Mouse (Mus musculus) regulatory T cell (primary cell): ENCODE data around the gene Ppp2r5e.

Experiments
- in situ Hi-C: fragments of 300-600 bp; cut with MboI, MseI; formaldehyde crosslinking; loops from one replicate; pipeline ENCODE4 v1.15.1; 2025; ENCODE audit warnings: high pct_unique_total_duplicates

Ppp2r5e gene

DNA sequence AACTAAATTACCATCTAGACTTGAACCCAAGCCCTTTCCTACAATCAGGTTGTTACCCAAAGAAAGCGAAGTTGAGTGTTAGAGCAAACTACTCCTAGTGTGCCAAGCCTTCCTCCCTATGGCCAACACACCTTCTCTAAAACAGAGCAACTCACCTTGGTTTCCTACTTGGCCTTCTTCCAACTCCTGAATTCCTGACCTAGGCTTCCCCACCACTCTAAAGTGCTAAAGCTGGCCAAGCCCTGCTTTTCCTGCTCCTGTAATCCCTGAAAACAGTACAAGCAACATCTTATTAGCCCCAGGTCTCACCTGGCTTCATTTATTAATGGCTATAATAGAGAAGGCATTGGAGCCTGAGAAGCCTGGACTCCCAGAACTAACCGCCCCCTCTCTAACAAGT, 17.0 kb downstream of the Ppp2r5e start:
- in situ Hi-C loops, result loop anchor here (10.0 kb wide), 1 partner anchor 94 kb away; no protein-coding TSS in a partner anchor

DNA sequence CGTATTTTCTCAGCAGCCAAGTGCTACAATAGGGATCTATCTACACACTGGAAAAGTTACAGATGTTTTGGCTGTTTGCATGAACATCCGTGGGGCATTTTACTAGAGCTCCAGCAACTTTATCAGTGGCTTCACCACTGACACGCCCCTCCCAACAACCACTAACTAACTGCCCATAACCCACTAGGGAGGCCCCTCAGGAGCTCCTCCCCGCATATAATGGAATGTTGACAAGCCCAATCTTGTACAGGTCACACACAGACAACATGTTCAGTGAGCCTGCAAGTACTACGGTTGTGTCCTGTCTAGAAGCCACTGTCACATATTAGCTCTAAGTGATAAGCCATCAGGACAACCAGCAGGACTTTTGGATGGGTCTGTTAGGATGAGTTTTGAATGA, 18.8 kb downstream of the Ppp2r5e start:
- in situ Hi-C loops, result loop anchor here (10.0 kb wide), 1 partner anchor 92 kb away; no protein-coding TSS in a partner anchor

DNA sequence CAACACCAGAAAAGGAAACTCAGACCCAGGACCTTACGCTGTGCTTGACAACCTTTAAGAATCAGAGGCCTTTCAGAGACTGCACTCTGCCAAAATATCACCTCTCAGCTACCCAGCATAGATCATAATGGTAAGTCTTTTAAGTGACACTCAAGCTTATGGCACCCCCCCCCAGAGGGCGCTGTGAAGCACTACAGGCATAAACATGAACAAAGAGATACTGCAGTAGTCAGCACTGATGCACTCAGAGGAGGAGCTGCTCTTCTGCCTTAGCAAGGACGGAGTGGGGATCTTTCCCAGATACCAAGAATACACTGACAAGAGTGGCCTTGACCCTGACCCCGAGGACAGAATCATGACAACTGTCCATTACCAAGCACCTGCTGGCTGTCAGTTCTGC, 23.8 kb downstream of the Ppp2r5e start:
- in situ Hi-C loops, result loop anchor here (5.0 to 10.0 kb wide), 2 partner anchors 87 to 200 kb away; no protein-coding TSS in a partner anchor

DNA sequence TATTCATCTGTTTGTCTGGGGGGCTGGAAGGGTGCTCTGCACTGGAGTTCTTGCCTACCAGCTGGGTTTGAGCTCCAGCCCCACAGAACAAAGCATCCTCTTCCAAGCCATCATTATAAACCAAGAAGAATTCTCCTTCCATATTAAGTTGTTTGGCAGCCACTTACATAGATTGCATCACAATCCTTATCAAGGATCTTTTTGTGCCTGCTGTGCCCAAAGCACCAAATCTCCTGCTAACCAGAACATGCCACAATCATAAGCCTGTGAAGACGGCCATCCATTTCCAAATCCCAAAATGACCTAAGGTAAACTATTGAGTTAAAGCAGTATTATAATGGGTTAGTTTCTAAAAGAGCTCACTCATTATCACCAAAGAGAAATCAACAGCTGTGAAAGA, 25.9 kb downstream of the Ppp2r5e start:
- in situ Hi-C loops, result loop anchor here (5.0 to 10.0 kb wide), 2 partner anchors 85 to 202 kb away; no protein-coding TSS in a partner anchor

DNA sequence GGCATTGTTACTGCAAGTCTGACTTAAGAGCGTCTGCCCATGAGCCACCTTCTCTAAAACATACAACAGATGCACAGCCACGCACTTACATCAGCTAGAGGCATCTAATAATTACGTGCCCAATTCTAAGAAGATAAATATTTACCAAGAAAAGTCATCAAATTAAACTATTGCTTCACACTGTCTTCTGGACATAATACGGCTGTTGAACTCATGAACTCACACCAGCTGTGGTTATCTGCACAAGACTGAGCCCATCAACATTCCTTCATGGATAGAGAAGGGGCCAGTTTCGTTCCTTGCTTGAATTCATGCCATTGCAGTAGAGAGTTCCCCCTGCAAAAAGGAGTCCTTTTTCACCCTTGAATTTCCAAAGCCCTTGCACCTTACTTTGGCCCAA, 28.3 kb downstream of the Ppp2r5e start:
- in situ Hi-C loops, result no loop called here

DNA sequence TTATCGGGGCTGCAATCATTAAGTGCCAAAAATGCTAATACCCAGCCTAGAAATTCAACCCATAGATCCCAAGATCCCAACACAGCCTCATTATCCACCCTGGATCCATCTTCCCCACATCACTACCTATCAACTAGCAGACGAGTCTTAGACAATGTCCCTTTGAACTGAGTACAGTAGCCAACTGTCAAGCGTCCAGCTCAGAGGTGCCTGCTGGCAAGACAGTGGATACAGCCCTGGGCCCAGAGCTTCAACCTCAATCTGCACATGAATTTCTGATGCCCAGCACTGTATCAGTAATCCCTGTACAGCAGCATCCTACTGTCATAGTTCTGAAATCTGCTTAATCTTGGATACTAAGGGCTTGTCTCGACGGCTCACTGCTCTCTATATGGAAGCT, 30.3 kb downstream of the Ppp2r5e start:
- in situ Hi-C loops, result no loop called here

DNA sequence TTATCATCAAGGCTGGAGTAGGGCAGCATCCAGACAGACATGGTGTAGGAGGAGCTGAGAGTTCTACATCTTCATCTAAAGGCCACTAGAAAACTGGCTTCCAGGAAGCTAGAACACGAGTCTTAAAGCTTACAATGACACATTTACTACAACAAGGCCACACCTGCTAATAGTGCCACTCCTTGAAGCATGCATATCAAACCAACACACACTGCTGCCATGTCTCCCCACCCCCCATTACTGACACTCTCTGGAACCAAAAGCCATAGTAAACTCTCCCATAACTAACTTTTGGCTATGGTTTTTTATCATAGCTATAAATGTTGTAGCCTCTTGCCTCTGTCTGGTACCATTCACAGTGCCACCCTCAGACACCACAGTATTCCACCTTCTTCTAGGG, 31.5 kb downstream of the Ppp2r5e start:
- in situ Hi-C loops, result no loop called here

DNA sequence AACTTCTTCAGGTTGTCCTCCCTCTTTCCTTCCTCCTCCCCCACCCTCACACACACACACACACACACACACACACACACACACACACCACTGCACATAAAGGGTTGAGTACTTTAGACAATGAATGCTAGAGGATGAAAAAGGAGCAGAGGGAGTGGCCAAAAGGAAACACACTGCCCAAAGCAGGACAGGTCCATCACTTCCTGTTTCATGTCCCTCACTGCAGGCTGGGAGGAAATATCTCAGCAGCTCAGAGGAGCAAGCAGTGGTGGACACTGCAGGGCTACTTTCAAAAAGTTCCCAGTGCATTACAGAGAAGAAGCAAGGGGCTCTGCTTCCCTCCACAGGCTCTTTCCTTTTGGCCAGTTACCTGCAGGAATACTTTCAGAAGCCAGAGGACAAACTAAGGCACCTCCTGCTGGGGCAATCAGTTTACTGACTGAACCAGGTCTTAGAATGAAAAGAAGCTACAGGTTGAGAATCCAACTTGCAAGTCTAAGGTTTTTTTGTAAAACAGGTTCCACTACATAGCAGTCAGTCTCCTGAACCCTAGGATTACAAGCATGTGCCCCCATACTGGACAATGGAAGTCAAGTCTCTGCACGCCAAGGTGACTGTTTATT, 32.9 kb downstream of the Ppp2r5e start:
- in situ Hi-C loops, result no loop called here

DNA sequence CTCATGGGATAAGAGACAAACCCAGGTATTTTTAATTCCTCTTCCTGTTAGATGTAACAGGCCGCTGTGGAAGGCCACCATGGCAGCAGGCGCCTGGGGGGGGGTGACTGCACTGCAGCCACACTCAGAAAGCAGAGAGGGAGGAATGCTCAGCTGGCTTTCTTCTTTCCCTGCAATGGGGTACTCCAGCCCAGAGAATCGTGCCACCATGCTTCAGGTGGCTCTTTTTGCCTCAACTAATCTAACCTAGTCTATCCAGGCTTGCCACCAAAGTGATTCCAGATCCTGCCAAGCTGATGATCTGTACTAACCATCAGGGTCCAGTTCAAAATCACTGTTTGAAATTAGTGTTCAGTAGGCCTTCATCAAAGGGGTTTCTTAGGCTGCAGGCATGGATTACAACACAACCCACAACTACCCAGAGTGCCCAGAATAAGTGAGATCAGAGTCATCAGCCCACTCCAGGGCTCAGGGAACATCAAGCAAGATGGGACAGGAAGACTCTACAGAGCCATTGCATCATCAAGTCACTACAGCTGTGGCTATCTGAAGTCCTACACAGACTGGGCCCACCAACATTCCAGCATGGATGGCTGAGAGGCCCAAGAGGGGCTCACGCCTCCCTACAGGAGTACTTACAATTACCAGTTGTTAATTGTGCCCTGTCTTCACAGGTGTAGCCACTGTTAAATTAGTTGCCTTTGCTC, 35.2 kb downstream of the Ppp2r5e start:
- in situ Hi-C loops, result no loop called here

DNA sequence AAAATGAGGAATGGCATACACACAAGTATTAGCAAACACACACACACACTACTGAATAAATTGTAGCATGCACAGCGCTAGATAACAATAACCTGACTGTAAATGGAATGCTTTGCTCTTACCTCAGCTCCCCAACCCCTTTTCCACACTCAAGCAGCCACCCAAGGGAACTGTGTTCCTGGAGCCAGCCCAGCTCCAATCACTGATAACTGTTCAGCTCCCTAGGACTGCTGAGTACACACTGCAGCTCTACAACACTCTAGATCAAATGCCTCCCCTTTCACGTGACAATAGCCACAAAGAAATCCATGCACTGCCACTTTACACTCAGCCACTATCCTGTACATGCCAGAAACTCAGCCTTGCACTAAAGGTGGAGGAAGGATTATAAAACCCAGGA, 36.8 kb downstream of the Ppp2r5e start:
- in situ Hi-C loops, result loop anchor here (5.0 kb wide), 1 partner anchor 92 kb away; no protein-coding TSS in a partner anchor

DNA sequence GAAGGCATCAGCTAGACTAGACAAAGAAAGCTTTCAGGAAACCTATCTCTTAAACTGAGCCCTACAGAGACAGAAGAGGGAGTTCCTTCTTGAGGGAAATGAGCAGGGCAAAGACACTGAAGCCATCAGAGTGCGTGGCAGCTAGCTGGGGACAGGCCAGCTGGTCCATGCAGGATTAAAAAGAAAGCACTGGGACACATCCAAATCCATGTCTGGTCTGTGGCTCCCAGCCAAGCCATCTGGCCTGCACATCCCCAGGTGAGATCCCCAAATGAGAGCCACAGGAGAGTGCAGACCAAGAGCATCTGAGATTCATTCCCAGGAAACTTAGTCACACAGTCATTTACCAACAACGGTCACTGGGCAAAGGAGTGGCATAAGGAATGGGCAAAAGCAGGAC, 38.2 kb downstream of the Ppp2r5e start:
- in situ Hi-C loops, result loop anchor here (5.0 kb wide), 1 partner anchor 91 kb away; no protein-coding TSS in a partner anchor

DNA sequence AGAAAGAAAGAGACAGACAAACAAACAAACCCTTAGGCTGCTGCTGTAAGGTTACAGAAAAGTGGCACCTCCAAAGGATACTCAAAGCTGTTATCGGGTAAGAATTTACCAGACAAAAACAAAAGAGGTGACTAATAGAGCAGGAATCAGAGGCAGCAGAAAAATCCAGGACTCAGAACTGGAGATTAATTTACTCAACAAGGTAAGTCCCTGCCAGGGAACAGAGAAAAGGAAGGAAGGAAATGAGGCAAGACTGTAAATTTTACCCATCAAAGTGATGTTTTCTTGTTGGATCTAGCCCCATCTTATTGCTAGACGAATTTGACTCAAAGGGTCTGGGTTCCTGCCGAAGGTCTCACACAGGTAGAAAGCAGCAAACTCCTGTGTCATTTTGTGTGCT, 41.0 kb downstream of the Ppp2r5e start:
- in situ Hi-C loops, result loop anchor here (5.0 kb wide), 1 partner anchor 88 kb away; no protein-coding TSS in a partner anchor

DNA sequence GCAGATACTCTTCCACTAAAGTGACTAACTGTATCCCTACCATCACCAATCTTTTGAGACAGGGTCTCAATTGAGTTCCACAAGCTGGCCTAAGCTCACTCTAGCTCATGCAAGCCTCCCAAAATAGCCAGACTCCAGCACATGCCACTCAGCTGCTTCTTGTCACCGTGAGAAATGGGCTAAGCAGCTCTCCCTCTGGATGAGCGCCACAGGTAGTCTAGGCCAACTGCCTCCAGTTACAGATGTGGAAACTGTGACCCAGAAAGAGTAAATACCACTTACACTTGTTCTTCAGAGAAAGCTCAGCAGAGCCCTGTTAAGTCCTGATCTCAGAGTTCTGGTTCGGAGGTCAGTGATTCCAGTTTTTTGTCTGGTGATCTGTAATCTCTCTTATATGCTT, 43.7 kb downstream of the Ppp2r5e start:
- in situ Hi-C loops, result no loop called here

DNA sequence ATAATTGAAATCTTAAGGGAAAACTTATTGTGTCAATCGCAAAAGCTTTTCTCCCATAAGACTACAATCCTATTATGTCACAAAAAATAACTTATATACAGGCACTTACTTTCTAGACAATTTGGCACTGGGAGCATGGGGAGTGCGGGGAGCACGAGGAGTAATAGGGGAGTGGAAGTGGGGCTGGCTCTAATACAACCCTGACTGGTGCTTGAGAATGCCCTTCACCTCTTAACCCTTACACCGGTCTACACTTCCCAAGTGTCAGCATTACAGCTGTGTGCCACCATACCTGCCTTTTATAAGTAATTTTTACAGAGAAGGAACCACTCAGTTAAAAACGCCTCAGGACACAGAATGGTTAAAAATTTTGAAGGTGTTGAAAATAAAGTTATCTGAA, 44.4 kb downstream of the Ppp2r5e start:
- in situ Hi-C loops, result no loop called here

DNA sequence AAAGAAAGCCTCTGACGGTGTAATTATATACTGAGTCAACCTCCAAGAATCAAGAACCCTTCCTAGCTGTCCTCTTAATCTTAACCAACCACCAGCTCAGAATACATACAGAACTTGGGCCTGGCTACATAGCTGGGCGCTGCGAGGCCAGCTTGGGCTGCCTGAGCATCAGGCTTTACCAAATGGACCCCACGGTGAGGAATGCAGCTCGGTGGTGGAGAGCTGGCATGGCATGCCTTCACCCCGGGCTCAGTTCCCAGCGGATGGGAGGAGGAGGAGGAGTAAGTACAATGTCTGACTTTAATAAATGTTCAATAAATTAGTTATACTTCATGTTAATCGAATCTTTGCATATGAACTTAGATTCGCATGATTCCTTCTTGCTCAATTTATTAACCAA, 47.0 kb downstream of the Ppp2r5e start:
- in situ Hi-C loops, result no loop called here

DNA sequence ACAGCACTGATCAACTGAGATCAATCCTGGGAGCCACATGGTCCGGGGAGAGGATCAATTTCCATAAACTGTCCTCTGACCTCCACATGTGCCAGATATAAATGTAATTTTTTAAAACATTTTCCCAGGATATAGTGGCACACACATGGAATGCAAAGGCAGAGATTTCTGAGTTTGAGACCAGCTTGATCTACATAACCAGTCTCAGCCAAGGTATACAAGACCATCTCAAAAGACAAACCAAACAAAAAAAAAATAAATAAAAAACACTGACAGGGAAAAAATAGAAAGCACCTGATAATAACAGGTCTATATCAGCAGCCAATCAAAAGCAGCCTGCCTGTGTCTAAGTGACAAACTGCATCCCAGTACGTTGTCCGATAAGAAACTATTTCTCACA, 48.9 kb downstream of the Ppp2r5e start:
- in situ Hi-C loops, result no loop called here

DNA sequence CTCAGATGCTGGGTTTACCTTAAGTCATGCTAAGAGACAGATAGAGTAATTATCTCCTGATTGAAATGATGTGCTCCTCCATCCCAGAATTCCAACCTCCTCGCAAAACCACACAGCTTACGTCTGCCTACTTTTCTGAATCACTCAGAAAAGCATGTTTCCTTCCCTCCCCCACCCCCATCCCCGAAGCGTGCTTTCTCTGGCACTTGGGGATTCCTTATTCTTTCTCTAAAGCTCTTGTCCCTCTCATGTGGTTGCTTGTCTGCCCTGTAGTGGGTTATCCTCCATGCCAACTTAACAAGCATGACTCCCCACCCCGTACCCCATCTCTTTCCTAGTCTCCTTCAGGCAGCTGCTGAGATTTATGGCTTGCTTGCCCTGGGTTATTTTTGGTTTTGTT, 49.8 kb downstream of the Ppp2r5e start:
- in situ Hi-C loops, result no loop called here

DNA sequence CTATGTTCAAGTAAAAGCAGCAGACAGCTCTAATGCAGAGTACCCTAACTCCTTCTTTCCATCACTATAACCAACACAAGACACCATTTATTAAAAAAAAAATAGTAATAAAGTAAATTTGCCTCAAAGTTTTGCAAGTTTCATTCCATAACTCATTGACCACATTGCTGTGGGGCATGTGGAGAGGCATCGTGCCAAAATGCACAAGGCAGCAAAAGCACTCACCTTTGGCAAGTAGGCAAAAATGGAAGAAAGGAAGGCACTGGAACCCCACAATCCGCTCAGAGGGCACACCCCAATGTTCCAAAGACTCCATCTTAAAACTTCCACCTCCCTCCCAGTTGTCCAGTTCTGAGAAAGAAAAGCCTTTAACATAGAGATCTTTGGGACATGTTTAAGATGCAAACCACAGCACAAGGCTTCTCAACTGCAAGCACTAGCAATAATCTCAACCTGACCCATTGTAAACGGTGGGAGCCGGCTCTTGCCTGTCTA, 50.6 kb downstream of the Ppp2r5e start:
- in situ Hi-C loops, result no loop called here

DNA sequence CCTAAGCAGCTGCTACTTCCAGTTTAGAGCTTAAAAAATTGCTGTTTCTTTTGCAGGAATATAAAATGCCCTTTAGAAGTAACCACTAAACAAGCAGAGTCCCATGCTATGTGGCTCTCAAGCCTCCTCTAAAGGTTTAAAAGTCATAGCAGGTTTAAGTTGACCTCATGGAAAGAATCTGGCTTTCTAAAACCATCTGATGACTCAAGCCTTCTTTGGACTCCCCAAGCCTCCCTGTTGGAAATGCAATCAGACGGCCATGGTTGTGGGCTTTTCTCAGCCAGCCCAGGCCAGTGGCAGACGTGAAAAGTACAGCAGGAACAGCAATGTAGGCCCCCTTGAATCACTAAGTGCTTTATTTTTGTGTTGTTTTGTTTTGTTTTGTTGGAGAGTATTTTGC, 51.4 kb downstream of the Ppp2r5e start:
- in situ Hi-C loops, result no loop called here

DNA sequence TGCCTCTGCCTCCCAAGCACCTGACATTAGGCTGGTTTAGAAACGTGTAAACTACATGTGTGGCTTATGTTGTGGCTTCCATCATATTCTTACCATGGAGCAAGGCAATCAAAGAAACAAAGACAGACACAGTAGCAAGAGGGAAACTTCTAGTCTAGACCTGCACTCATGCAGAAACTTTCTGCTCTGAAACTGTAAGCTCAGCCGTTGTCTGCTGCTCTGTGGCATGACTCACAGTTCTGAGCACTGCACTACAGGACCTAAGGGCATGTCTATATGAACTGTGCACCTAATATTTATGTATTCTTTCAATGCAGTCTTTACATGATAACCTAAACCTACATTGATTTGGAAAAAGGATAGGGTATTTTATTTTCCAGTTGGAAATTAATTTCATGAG, 51.8 kb downstream of the Ppp2r5e start:
- in situ Hi-C loops, result no loop called here

DNA sequence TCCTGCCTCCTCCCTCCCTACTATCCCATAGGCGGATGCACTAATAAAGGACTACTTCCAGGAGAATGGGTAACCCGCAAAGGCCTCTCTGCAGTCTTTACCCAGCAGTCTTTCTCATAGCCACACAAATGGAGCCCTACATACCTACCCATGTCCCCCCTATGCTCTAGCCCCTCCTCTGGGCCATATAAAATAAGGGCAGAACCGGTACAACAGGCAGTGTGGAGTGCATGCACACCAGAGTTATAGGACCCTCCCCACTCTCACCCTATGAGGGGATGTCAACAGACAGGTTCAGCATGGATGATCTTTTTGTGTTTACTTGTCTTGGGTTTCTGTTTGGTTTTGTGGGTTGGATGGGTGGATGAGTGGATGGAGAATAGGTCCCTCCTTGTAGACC, 52.7 kb downstream of the Ppp2r5e start:
- in situ Hi-C loops, result no loop called here

DNA sequence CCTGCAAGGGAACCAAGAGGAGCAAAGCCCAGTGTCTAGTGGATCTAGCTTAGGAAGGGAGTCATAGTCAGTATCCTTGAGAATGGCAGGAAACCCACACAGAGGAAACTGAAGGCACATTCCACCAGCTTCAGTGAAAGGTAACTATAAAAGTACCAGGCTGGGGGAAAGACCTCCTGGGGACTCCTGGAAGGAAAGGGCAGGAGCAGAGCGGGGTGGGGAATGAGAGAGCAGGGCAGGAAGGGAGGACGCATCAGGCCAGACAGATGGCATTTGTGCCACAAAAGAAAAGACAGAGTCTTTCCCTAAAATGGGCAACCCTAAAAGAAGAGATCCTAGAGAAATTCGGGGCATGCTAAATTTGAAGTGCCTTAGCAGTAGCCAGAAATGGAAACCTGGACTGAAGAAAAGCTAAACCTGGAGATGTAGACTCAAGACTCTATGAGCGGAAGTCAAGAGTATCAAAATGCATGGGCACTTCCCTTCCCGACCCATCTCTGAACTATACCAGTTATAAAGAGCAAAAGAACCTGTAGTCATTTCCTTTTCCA, 55.3 kb downstream of the Ppp2r5e start:
- in situ Hi-C loops, result no loop called here

DNA sequence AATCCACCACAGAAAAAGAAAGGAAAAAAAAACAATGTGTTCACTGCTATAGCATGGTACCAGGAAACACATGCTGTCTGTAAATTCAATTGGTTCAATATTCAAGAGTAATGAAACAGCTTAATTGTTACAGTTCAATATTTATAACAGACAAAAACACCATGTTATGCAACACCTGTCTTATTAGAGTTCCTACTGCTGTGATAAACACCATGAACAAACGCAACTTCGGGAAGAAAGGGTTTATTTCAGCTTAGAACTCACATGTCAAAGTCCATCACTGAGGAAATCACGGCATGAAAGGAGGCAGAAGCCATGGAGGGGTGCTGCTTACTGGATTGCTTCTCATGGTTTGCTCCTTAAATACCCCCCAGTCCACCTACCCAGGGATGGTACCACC, 56.8 kb downstream of the Ppp2r5e start:
- in situ Hi-C loops, result no loop called here
